Mouse (Mus musculus): ENCODE data around the gene Slit3. TPM values are rescaled to one million over a fixed set of nuclear protein-coding genes. Genes with fewer than 3 reads are reported as not detected.

The Slit3 gene
- polyA plus RNA-seq, 1 experiment: 6.6 TPM

- H3K4me1 ChIP-seq (ENCODE audit: control insufficient read depth, insufficient read depth, insufficient read length, low read length): no peaks in the 10 kb centered on the region
- H3K27ac ChIP-seq (ENCODE audit: insufficient read depth, low read depth, low read length): no peak overlapping the region
- H3K36me3 ChIP-seq (ENCODE audit: control insufficient read depth, insufficient read depth, low read length): no peaks in the 10 kb centered on the region
- no peak for TF ChIP-seq CTCF (IDR thresholded peaks at IDR 0.05; ENCODE audit: extremely low read depth, insufficient read length, insufficient replicate concordance, low read depth, low read length)
- TF ChIP-seq POLR2A (IDR thresholded peaks at IDR 0.05; ENCODE audit: low read depth, low read length): no peak
- H3K4me3 ChIP-seq (ENCODE audit: low read depth, low read length): no peak overlapping the region
- H3K27me3 ChIP-seq (ENCODE audit: control insufficient read depth, insufficient read depth, low read length): no peaks in the 10 kb centered on the region
- WGBS: 72% methylated on average over 4 of the region's 4 CpGs
Measured at GRCm38 (mm10) chr11:35307992-35308391, 187.0 kb downstream of the Slit3 start.

GRCm38 (mm10) chr11:35315449-35316028, 194.5 kb downstream of the Slit3 start:
- Histone ChIP-seq H3K36me3 (ENCODE audit: control insufficient read depth, insufficient read depth, low read length) (no peaks in the 10 kb centered on the region), H3K27ac (ENCODE audit: insufficient read depth, low read depth, low read length) (no peak overlapping the region), H3K4me3 (ENCODE audit: low read depth, low read length) (no peak overlapping the region), H3K27me3 (ENCODE audit: control insufficient read depth, insufficient read depth, low read length) (no peaks in the 10 kb centered on the region), H3K4me1 (ENCODE audit: control insufficient read depth, insufficient read depth, insufficient read length, low read length) (no peaks in the 10 kb centered on the region)
- TF ChIP-seq POLR2A (IDR thresholded peaks at IDR 0.05; ENCODE audit: low read depth, low read length) (no peak), CTCF (IDR thresholded peaks at IDR 0.05; ENCODE audit: extremely low read depth, insufficient read length, insufficient replicate concordance, low read depth, low read length) (no peak)
- 61% methylated on average over 5 of the region's 5 CpGs for WGBS

GRCm38 (mm10) chr11:35317221-35317620, 196.2 kb downstream of the Slit3 start:
- H3K36me3 ChIP-seq (ENCODE audit: control insufficient read depth, insufficient read depth, low read length): no peaks in the 10 kb centered on the region
- TF ChIP-seq CTCF (IDR thresholded peaks at IDR 0.05; ENCODE audit: extremely low read depth, insufficient read length, insufficient replicate concordance, low read depth, low read length) (no peak), POLR2A (IDR thresholded peaks at IDR 0.05; ENCODE audit: low read depth, low read length) (no peak)
- WGBS: 86% methylated on average over 5 of the region's 5 CpGs

GRCm38 (mm10) chr11:35317775-35318432, 196.9 kb downstream of the Slit3 start:
- Histone ChIP-seq H3K4me3 (ENCODE audit: low read depth, low read length) (no peak overlapping the region), H3K27ac (ENCODE audit: insufficient read depth, low read depth, low read length) (no peak overlapping the region), H3K36me3 (ENCODE audit: control insufficient read depth, insufficient read depth, low read length) (no peaks in the 10 kb centered on the region), H3K4me1 (ENCODE audit: control insufficient read depth, insufficient read depth, insufficient read length, low read length) (no peaks in the 10 kb centered on the region), H3K27me3 (ENCODE audit: control insufficient read depth, insufficient read depth, low read length) (no peaks in the 10 kb centered on the region)
- TF ChIP-seq POLR2A (IDR thresholded peaks at IDR 0.05; ENCODE audit: low read depth, low read length): no peak
- TF ChIP-seq CTCF (IDR thresholded peaks at IDR 0.05; ENCODE audit: extremely low read depth, insufficient read length, insufficient replicate concordance, low read depth, low read length): no peak
- WGBS: 54% methylated on average over 7 of the region's 7 CpGs

More at GRCm38 (mm10) chr11:35317221-35317620, 196.2 kb downstream of the Slit3 start:
- no peaks in the 10 kb centered on the region for H3K27me3 ChIP-seq (ENCODE audit: control insufficient read depth, insufficient read depth, low read length)
- no peaks in the 10 kb centered on the region for H3K4me1 ChIP-seq (ENCODE audit: control insufficient read depth, insufficient read depth, insufficient read length, low read length)
- H3K27ac ChIP-seq (ENCODE audit: insufficient read depth, low read depth, low read length): no peak overlapping the region
- no peak overlapping the region for H3K4me3 ChIP-seq (ENCODE audit: low read depth, low read length)

- Histone ChIP-seq H3K27ac (ENCODE audit: insufficient read depth, low read depth, low read length) (no peak overlapping the region), H3K36me3 (ENCODE audit: control insufficient read depth, insufficient read depth, low read length) (no peaks in the 10 kb centered on the region), H3K27me3 (ENCODE audit: control insufficient read depth, insufficient read depth, low read length) (no peaks in the 10 kb centered on the region), H3K4me3 (ENCODE audit: low read depth, low read length) (no peak overlapping the region), H3K4me1 (ENCODE audit: control insufficient read depth, insufficient read depth, insufficient read length, low read length) (no peaks in the 10 kb centered on the region)
- TF ChIP-seq CTCF (IDR thresholded peaks at IDR 0.05; ENCODE audit: extremely low read depth, insufficient read length, insufficient replicate concordance, low read depth, low read length): no peak
- TF ChIP-seq POLR2A (IDR thresholded peaks at IDR 0.05; ENCODE audit: low read depth, low read length): no peak
- WGBS: 76% methylated on average over 12 of the region's 12 CpGs
Measured at GRCm38 (mm10) chr11:35318433-35319020, 197.5 kb downstream of the Slit3 start.

- no peak overlapping the region for H3K27ac ChIP-seq (ENCODE audit: insufficient read depth, low read depth, low read length)
- TF ChIP-seq CTCF (IDR thresholded peaks at IDR 0.05; ENCODE audit: extremely low read depth, insufficient read length, insufficient replicate concordance, low read depth, low read length) (no peak), POLR2A (IDR thresholded peaks at IDR 0.05; ENCODE audit: low read depth, low read length) (no peak)
- 81% methylated on average over 3 of the region's 3 CpGs for WGBS
Measured at GRCm38 (mm10) chr11:35320518-35320917, 199.5 kb downstream of the Slit3 start.

GRCm38 (mm10) chr11:35324397-35324796, 203.4 kb downstream of the Slit3 start:
- 69% methylated on average over 5 of the region's 5 CpGs for WGBS
- no peaks in the 10 kb centered on the region for H3K36me3 ChIP-seq (ENCODE audit: control insufficient read depth, insufficient read depth, low read length)
- H3K4me1 ChIP-seq (ENCODE audit: control insufficient read depth, insufficient read depth, insufficient read length, low read length): no peaks in the 10 kb centered on the region
- no peaks in the 10 kb centered on the region for H3K27me3 ChIP-seq (ENCODE audit: control insufficient read depth, insufficient read depth, low read length)
- no peak overlapping the region for H3K4me3 ChIP-seq (ENCODE audit: low read depth, low read length)
- H3K27ac ChIP-seq (ENCODE audit: insufficient read depth, low read depth, low read length): no peak overlapping the region
- TF ChIP-seq POLR2A (IDR thresholded peaks at IDR 0.05; ENCODE audit: low read depth, low read length) (no peak), CTCF (IDR thresholded peaks at IDR 0.05; ENCODE audit: extremely low read depth, insufficient read length, insufficient replicate concordance, low read depth, low read length) (no peak)

More at GRCm38 (mm10) chr11:35320518-35320917, 199.5 kb downstream of the Slit3 start:
- H3K4me3 ChIP-seq (ENCODE audit: low read depth, low read length): no peak overlapping the region
- H3K27me3 ChIP-seq (ENCODE audit: control insufficient read depth, insufficient read depth, low read length): no peaks in the 10 kb centered on the region
- H3K4me1 ChIP-seq (ENCODE audit: control insufficient read depth, insufficient read depth, insufficient read length, low read length): no peaks in the 10 kb centered on the region
- no peaks in the 10 kb centered on the region for H3K36me3 ChIP-seq (ENCODE audit: control insufficient read depth, insufficient read depth, low read length)
